Mouse (Mus musculus) testis, adult 2 months (tissue): Measurements from ENCODE around the gene Ulk3.

Experiments
- CTCF ChIP-seq: fragments of 200-500 bp; IDR thresholded peaks from 2 replicates; pipeline ENCODE4 v1.5.1; 2012; ENCODE audit warnings: low read depth, mild to moderate bottlenecking, inconsistent platforms, low read length, moderate library complexity; ENCODE audit not compliant: control insufficient read depth, insufficient read depth, insufficient replicate concordance
- POLR2A ChIP-seq: fragments of 200-500 bp; IDR thresholded peaks from 2 replicates; pipeline ENCODE4 v1.6.1; 2012; ENCODE audit warnings: low read depth, mild to moderate bottlenecking, inconsistent platforms, low read length, moderate library complexity; ENCODE audit not compliant: control insufficient read depth

DNA sequence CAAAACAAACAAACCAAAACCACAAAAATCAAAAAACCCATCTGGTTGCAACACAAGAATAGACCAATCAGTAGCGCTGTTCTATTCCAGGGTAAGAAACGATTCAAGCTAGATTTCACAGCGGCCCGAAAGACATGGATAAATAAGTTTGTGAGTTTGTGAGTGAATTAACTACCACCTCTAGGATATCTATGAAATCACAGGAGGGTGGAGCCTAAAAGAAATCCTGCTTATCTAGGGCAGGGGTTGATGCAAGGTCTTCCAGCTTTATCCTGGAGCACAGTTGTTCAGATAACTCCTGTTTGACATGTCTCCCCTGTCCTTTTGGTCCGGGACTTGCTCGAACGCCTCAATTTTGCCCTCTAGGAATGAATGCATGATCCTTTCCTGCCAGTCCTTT lies 29.0 kb upstream of the Ulk3 start:
- TF ChIP-seq CTCF (no peak), POLR2A (no peak)
